Mouse (Mus musculus) C2C12 (cell line): ENCODE measurements at regions not wholly inside any gene's neighbourhood (a gene's known extent, or its start where the extent isn't known, plus 50 kb on each side); places are given as distances from the start of the nearest gene placed in this dataset.

ENCODE experiments used
- CTCF ChIP-seq: IDR thresholded peaks from one replicate; pipeline ENCODE4 v1.5.1; 2011; ENCODE audit not compliant: control insufficient read depth, insufficient read depth, insufficient read length
- FOSL1 ChIP-seq: IDR thresholded peaks from one replicate; pipeline ENCODE4 v1.8.0; 2011; ENCODE audit warnings: mild to moderate bottlenecking, low read length; ENCODE audit not compliant: poor library complexity, insufficient read depth, severe bottlenecking
- MYOD1 ChIP-seq: IDR thresholded peaks from one replicate; pipeline ENCODE4 v1.6.1; 2011; ENCODE audit warnings: low read depth; ENCODE audit not compliant: control insufficient read depth, insufficient read length
- MYOG ChIP-seq: IDR thresholded peaks from one replicate; pipeline ENCODE4 v1.6.1; 2011; ENCODE audit not compliant: control insufficient read depth, insufficient read length; ENCODE audit errors: extremely low read depth

GRCm38 (mm10) chr1:186171691-186172090 lies 54.6 kb upstream of the Lyplal1 start:
- TF ChIP-seq CTCF, result no peak
- TF ChIP-seq MYOG, result no peak
- TF ChIP-seq FOSL1, result no peak
- TF ChIP-seq MYOD1, result no peak
